Mouse (Mus musculus) kidney, adult 2 months (tissue): ENCODE data around the gene Slc39a2.

ENCODE experiments used
- CTCF ChIP-seq: fragments of 200-500 bp; conservative IDR thresholded peaks from 2 replicates; pipeline ENCODE4 v1.5.1; 2011; ENCODE audit warnings: low read depth, mild to moderate bottlenecking, control low read depth, low read length, moderate library complexity, mixed read lengths; ENCODE audit not compliant: insufficient read depth, insufficient read length
- POLR2A ChIP-seq: fragments of 200-500 bp; IDR thresholded peaks from one replicate; pipeline ENCODE4 v1.6.1; 2011; ENCODE audit warnings: low read depth, low read length, control low read depth

- peak; percentile 95 for TF ChIP-seq CTCF
- TF ChIP-seq POLR2A: no peak
Measured at GRCm38 (mm10) chr14:51902806-51903710, 10.4 kb downstream of the Slc39a2 start.
